Mouse (Mus musculus): ENCODE data around the gene Tfap2c.

- no peak for TF ChIP-seq CTCF (IDR thresholded peaks at IDR 0.05; ENCODE audit: borderline replicate concordance, control insufficient read depth, extremely low read depth, insufficient read depth, low read length, poor library complexity)
- no peak for TF ChIP-seq POLR2A (IDR thresholded peaks at IDR 0.05; ENCODE audit: control insufficient read depth, extremely low read depth, insufficient read depth, low read length, poor library complexity)
Observed at GRCm38 (mm10) chr2:172510056-172510712, 39.2 kb upstream of the Tfap2c start.

Measured in thymus, adult 2 months (tissue).